Mouse (Mus musculus) embryonic facial prominence, embryonic 11.5 days (tissue): Measurements from ENCODE around the gene Ric1. TPM values are rescaled to one million over a fixed set of nuclear protein-coding genes. Genes with fewer than 3 reads are reported as not detected.

Experiments
- ATAC-seq: fragments of 200-750 bp; cut with Nextera tagmentation; replicated peaks from 2 replicates; pipeline ENCODE4 v1.8.0; 2017; ENCODE audit warnings: low read depth; ENCODE audit not compliant: insufficient number of reproducible peaks, low FRiP score, low TSS enrichment
- DNase-seq: peaks from one replicate; pipeline ENCODE4 v3.0.0-alpha.2; 2015; ENCODE audit warnings: low spot score
- H3K27ac ChIP-seq: fragments of 300-500 bp; sonication (generic); replicated peaks from 2 replicates; pipeline ENCODE4 v1.5.1; 2014; ENCODE audit warnings: mild to moderate bottlenecking, low read depth, low read length, control low read depth
- H3K27me3 ChIP-seq: fragments of 300-500 bp; sonication (generic); 2 replicates; pipeline ENCODE4 v1.6.1; 2014; ENCODE audit warnings: mild to moderate bottlenecking, low read length, moderate library complexity, mixed read lengths; ENCODE audit not compliant: control insufficient read depth, insufficient read depth
- H3K36me3 ChIP-seq: fragments of 300-500 bp; sonication (generic); replicated peaks from 2 replicates; pipeline ENCODE4 v1.6.1; 2014; ENCODE audit warnings: low read depth, mild to moderate bottlenecking, low read length, moderate library complexity, mixed read lengths; ENCODE audit not compliant: control insufficient read depth, insufficient read depth
- H3K4me1 ChIP-seq: fragments of 300-500 bp; sonication (generic); 2 replicates; pipeline ENCODE4 v1.6.1; 2014; ENCODE audit warnings: low read length, mixed read lengths; ENCODE audit not compliant: control insufficient read depth, insufficient read depth
- H3K4me2 ChIP-seq: fragments of 300-500 bp; sonication (generic); 2 replicates; pipeline ENCODE4 v1.6.1; 2014; ENCODE audit warnings: low read depth, mild to moderate bottlenecking, control low read depth, low read length, moderate library complexity
- H3K4me3 ChIP-seq: fragments of 300-500 bp; sonication (generic); 2 replicates; pipeline ENCODE4 v1.5.1; 2014; ENCODE audit warnings: low read depth, low read length, control low read depth
- H3K9ac ChIP-seq: fragments of 300-500 bp; sonication (generic); replicated peaks from 2 replicates; pipeline ENCODE4 v1.6.1; 2014; ENCODE audit warnings: mild to moderate bottlenecking, control low read depth, low read length
- H3K9me3 ChIP-seq: fragments of 300-500 bp; sonication (generic); replicated peaks from 2 replicates; pipeline ENCODE4 v1.6.1; 2016; ENCODE audit warnings: mild to moderate bottlenecking, low read length, inconsistent platforms, mixed read lengths; ENCODE audit not compliant: control insufficient read depth
- WGBS: fragments of 180-500 bp; shearing (Covaris S2); extraction: QIAGEN DNeasy Blood & Tissue Kit; methylation state at CpG from one replicate; pipeline ENCODE4 v1.1.7; 2014; 5-methylcytosine and 5-hydroxymethylcytosine counted together
- polyA plus RNA-seq: library from polyadenylated mRNA; unstranded; fragments of >200 nt; fragmentation: Nextera tagmentation; extraction: Ambion mirVana; gene quantifications from 2 replicates; pipeline ENCODE4 v1.2.1, GENCODE M21; 2014

Gene Ric1
- polyA plus RNA-seq, 1 experiment from 2014 or later, result 21.5 TPM

- Histone ChIP-seq H3K4me3 (no peak overlapping the region), H3K9me3 (no peaks in the 10 kb centered on the region), H3K4me1 (no peaks in the 10 kb centered on the region; the same call in none of the 2 replicates), H3K27me3 (no peaks in the 10 kb centered on the region), H3K27ac (no peak overlapping the region), H3K4me2 (no peak overlapping the region), H3K36me3 (no peaks in the 10 kb centered on the region), H3K9ac (no peak overlapping the region)
- no peak for ATAC-seq
- no peak for DNase-seq
- WGBS, result 87% methylated on average over 11 of the region's 11 CpGs
Measured at GRCm38 (mm10) chr19:29643194-29643922, 121.3 kb downstream of the Ric1 start.

GRCm38 (mm10) chr19:29644747-29645146 is 122.7 kb downstream of the Ric1 start:
- DNase-seq, result no peak
- Histone ChIP-seq H3K4me2 (no peak overlapping the region), H3K4me3 (no peak overlapping the region), H3K9ac (no peak overlapping the region), H3K4me1 (no peaks in the 10 kb centered on the region; the same call in none of the 2 replicates), H3K9me3 (no peaks in the 10 kb centered on the region), H3K27ac (no peak overlapping the region), H3K36me3 (no peaks in the 10 kb centered on the region), H3K27me3 (no peaks in the 10 kb centered on the region)
- WGBS, result 91% methylated on average over 6 of the region's 6 CpGs
- ATAC-seq, result no peak

GRCm38 (mm10) chr19:29647651-29648549 is 125.8 kb downstream of the Ric1 start, which contains the start of gene Ermp1:
Gene Ermp1 (minus strand): TSS chr19:29648415.
- peak; percentile 91 for ATAC-seq

GRCm38 (mm10) chr19:29648550-29648914 is 126.5 kb downstream of the Ric1 start:
- WGBS, result 28% methylated on average over 4 of the region's 4 CpGs
- Histone ChIP-seq H3K4me3 (peak overlapping the region; percentile 82), H3K4me1 (no peaks in the 10 kb centered on the region), H3K36me3 (no peaks in the 10 kb centered on the region), H3K9ac (no peak overlapping the region; the same call in 1 of the 2 replicates), H3K27ac (no peak overlapping the region), H3K27me3 (no peaks in the 10 kb centered on the region), H3K4me2 (no peak overlapping the region), H3K9me3 (no peaks in the 10 kb centered on the region)
- ATAC-seq (no peak), DNase-seq (no peak)

More at GRCm38 (mm10) chr19:29647651-29648549, 125.8 kb downstream of the Ric1 start, which contains the start of gene Ermp1:
- peak within 1 kb of the TSS; percentile 81 for H3K27ac ChIP-seq
- under 1% methylated on average over 84 of the region's 90 CpGs for WGBS
- H3K9ac ChIP-seq, result peak within 1 kb of the TSS; percentile 88
- peak within 1 kb of the TSS; percentile 82 for H3K4me3 ChIP-seq
- H3K4me1 ChIP-seq, result no peaks in the 10 kb centered on the region
- H3K36me3 ChIP-seq, result no peaks in the 10 kb centered on the region
- peak; percentile 92 for DNase-seq
- no peaks in the 10 kb centered on the region for H3K27me3 ChIP-seq
- no peaks in the 10 kb centered on the region for H3K9me3 ChIP-seq
- peak within 1 kb of the TSS; percentile 68 for H3K4me2 ChIP-seq

- H3K4me1 ChIP-seq, result no peaks in the 10 kb centered on the region
- H3K9ac ChIP-seq, result no peak overlapping the region
- ATAC-seq, result no peak
- H3K36me3 ChIP-seq, result no peaks in the 10 kb centered on the region
- no peaks in the 10 kb centered on the region for H3K9me3 ChIP-seq
- no peak overlapping the region for H3K4me2 ChIP-seq
- H3K4me3 ChIP-seq, result no peak overlapping the region
- H3K27ac ChIP-seq, result no peak overlapping the region
- WGBS, result 76% methylated on average over 1 of the region's 1 CpGs
- no peaks in the 10 kb centered on the region for H3K27me3 ChIP-seq
- no peak for DNase-seq
Measured at GRCm38 (mm10) chr19:29649683-29650082, 127.6 kb downstream of the Ric1 start.

GRCm38 (mm10) chr19:29653768-29654265 is 131.7 kb downstream of the Ric1 start:
- no peak overlapping the region for H3K4me2 ChIP-seq
- H3K9ac ChIP-seq, result no peak overlapping the region
- no peaks in the 10 kb centered on the region for H3K36me3 ChIP-seq
- no peak overlapping the region for H3K27ac ChIP-seq
- H3K4me3 ChIP-seq, result no peak overlapping the region
- 81% methylated on average over 9 of the region's 9 CpGs for WGBS
- ATAC-seq, result no peak
- DNase-seq, result no peak
- no peaks in the 10 kb centered on the region for H3K9me3 ChIP-seq
- no peaks in the 10 kb centered on the region for H3K4me1 ChIP-seq
- no peaks in the 10 kb centered on the region for H3K27me3 ChIP-seq

GRCm38 (mm10) chr19:29655148-29655547 is 133.1 kb downstream of the Ric1 start:
- no peak for DNase-seq
- H3K4me3 ChIP-seq, result no peak overlapping the region
- no peak overlapping the region for H3K4me2 ChIP-seq
- H3K9ac ChIP-seq, result no peak overlapping the region
- 54% methylated on average over 6 of the region's 6 CpGs for WGBS
- no peaks in the 10 kb centered on the region for H3K4me1 ChIP-seq
- no peak overlapping the region for H3K27ac ChIP-seq
- H3K36me3 ChIP-seq, result no peaks in the 10 kb centered on the region
- no peaks in the 10 kb centered on the region for H3K9me3 ChIP-seq
- H3K27me3 ChIP-seq, result no peaks in the 10 kb centered on the region
- no peak for ATAC-seq
